Mouse (Mus musculus) CH12.LX (cell line): ENCODE measurements around the gene A730009L09Rik. TPM values are rescaled to one million over a fixed set of nuclear protein-coding genes. Genes with fewer than 3 reads are reported as not detected.
A peak's percentile ranks its signal among the peaks of the same experiment; 100 is the strongest.

Source experiments
- DNase-seq: peaks from one replicate; pipeline ENCODE4 v3.0.0-alpha.2; 2013; ENCODE audit errors: extremely low read depth
- H3K27ac ChIP-seq: 2 replicates; pipeline ENCODE4 v1.5.1; 2012; ENCODE audit warnings: low read depth, mild to moderate bottlenecking, control low read depth, moderate library complexity; ENCODE audit not compliant: insufficient read depth
- H3K27me3 ChIP-seq: replicated peaks from 2 replicates; pipeline ENCODE3; 2012; ENCODE audit warnings: inconsistent platforms
- H3K36me3 ChIP-seq, 2 experiments: replicated peaks in 1 of 2; 2 replicates each; pipeline versions ENCODE3 to v1.6.1; 2012; ENCODE audit warnings: inconsistent platforms in 1 of 2, low read length in 1 of 2, mild to moderate bottlenecking in 1 of 2, mixed read lengths in 1 of 2, moderate library complexity in 1 of 2; ENCODE audit not compliant: control insufficient read depth in 1 of 2, insufficient read depth in 1 of 2
- H3K4me1 ChIP-seq, 2 experiments: 2 replicates each; pipeline ENCODE4 v1.6.1; 2012; ENCODE audit warnings: inconsistent platforms in 1 of 2, moderate library complexity in 1 of 2; ENCODE audit not compliant: insufficient read depth in 2 of 2, control insufficient read depth in 1 of 2
- H3K4me2 ChIP-seq: 2 replicates; pipeline ENCODE4 v1.6.1; 2012; ENCODE audit warnings: low read depth, mild to moderate bottlenecking, control low read depth; ENCODE audit not compliant: poor library complexity, insufficient read depth, severe bottlenecking
- H3K4me3 ChIP-seq, 3 experiments: fragments of 150-350 bp in 1 of 3; sonication (generic) in 1 of 3; replicated peaks in 1 of 3; 2 replicates each; pipeline versions ENCODE3 to v1.5.1; 2011 to 2012; ENCODE audit warnings: low read depth in 2 of 3, low read length in 2 of 3, mild to moderate bottlenecking in 2 of 3, moderate library complexity in 2 of 3, control low read depth in 1 of 3, improper control_type of control experiment in 1 of 3, inconsistent platforms in 1 of 3, mixed read lengths in 1 of 3; ENCODE audit not compliant: poor library complexity in 1 of 3
- H3K79me2 ChIP-seq: replicated peaks from 2 replicates; pipeline ENCODE4 v1.6.1; 2012; ENCODE audit warnings: mild to moderate bottlenecking, moderate library complexity; ENCODE audit not compliant: control insufficient read depth, poor library complexity, insufficient read depth, severe bottlenecking; ENCODE audit errors: extremely low read depth
- H3K9ac ChIP-seq: 2 replicates; pipeline ENCODE4 v1.6.1; 2012; ENCODE audit warnings: low read depth, mild to moderate bottlenecking, control low read depth, moderate library complexity; ENCODE audit not compliant: insufficient read depth
- H3K9me3 ChIP-seq: replicated peaks from 2 replicates; pipeline ENCODE3; 2012; ENCODE audit warnings: low read length, inconsistent platforms, mixed read lengths
- CHD1 ChIP-seq: IDR thresholded peaks from 2 replicates; pipeline ENCODE4 v1.6.1; 2012; ENCODE audit warnings: low read depth, low read length, improper control_type of control experiment, inconsistent platforms
- CHD2 ChIP-seq: IDR thresholded peaks from 2 replicates; pipeline ENCODE4 v1.6.1; 2011; ENCODE audit warnings: low read length, improper control_type of control experiment
- CTCF ChIP-seq, 2 experiments: IDR thresholded peaks in 1 of 2; conservative IDR thresholded peaks in 1 of 2; 2 replicates each; pipeline ENCODE4 v1.5.1; 2011 to 2012; ENCODE audit warnings: low read depth in 2 of 2, low read length in 2 of 2, improper control_type of control experiment in 1 of 2, inconsistent platforms in 1 of 2, mild to moderate bottlenecking in 1 of 2, moderate library complexity in 1 of 2
- E2F4 ChIP-seq: IDR thresholded peaks from 2 replicates; pipeline ENCODE4 v1.6.1; 2011; ENCODE audit warnings: low read depth, low read length, improper control_type of control experiment; ENCODE audit not compliant: insufficient replicate concordance
- ELF1 ChIP-seq: IDR thresholded peaks from 2 replicates; pipeline ENCODE4 v1.6.1; 2014; ENCODE audit warnings: low read depth, mild to moderate bottlenecking, inconsistent platforms, low read length, improper control_type of control experiment
- EP300 ChIP-seq: IDR thresholded peaks from 2 replicates; pipeline ENCODE4 v1.6.1; 2011; ENCODE audit warnings: low read length, improper control_type of control experiment
- ETS1 ChIP-seq: conservative IDR thresholded peaks from 2 replicates; pipeline ENCODE4 v1.6.1; 2012; ENCODE audit warnings: low read depth, mild to moderate bottlenecking, inconsistent platforms, low read length, improper control_type of control experiment, moderate library complexity
- GABPA ChIP-seq: IDR thresholded peaks from 2 replicates; pipeline ENCODE4 v1.6.1; 2012; ENCODE audit warnings: low read depth, low read length, improper control_type of control experiment, inconsistent platforms; ENCODE audit not compliant: insufficient replicate concordance
- HCFC1 ChIP-seq: IDR thresholded peaks from 2 replicates; pipeline ENCODE4 v1.6.1; 2012; ENCODE audit warnings: low read depth, mild to moderate bottlenecking, inconsistent platforms, low read length, improper control_type of control experiment
- IRF4 ChIP-seq: IDR thresholded peaks from 2 replicates; pipeline ENCODE4 v1.6.1; 2014; ENCODE audit warnings: low read depth, mild to moderate bottlenecking, inconsistent platforms, low read length, improper control_type of control experiment
- MAFK ChIP-seq: IDR thresholded peaks from 2 replicates; pipeline ENCODE4 v1.6.1; 2011; ENCODE audit warnings: low read length, improper control_type of control experiment; ENCODE audit not compliant: insufficient replicate concordance
- MAZ ChIP-seq: IDR thresholded peaks from 2 replicates; pipeline ENCODE4 v1.6.1; 2012; ENCODE audit warnings: low read depth, mild to moderate bottlenecking, inconsistent platforms, low read length, improper control_type of control experiment, moderate library complexity
- MEF2A ChIP-seq: IDR thresholded peaks from 2 replicates; pipeline ENCODE4 v1.6.1; 2014; ENCODE audit warnings: low read depth, mild to moderate bottlenecking, inconsistent platforms, low read length, improper control_type of control experiment, borderline replicate concordance
- MXI1 ChIP-seq: IDR thresholded peaks from 2 replicates; pipeline ENCODE4 v1.6.1; 2011; ENCODE audit warnings: mild to moderate bottlenecking, low read depth, low read length, improper control_type of control experiment
- NELFE ChIP-seq: IDR thresholded peaks from 2 replicates; pipeline ENCODE4 v1.6.1; 2011; ENCODE audit warnings: low read depth, low read length, improper control_type of control experiment
- NRF1 ChIP-seq: IDR thresholded peaks from 2 replicates; pipeline ENCODE4 v1.6.1; 2014; ENCODE audit warnings: low read depth, mild to moderate bottlenecking, inconsistent platforms, low read length, improper control_type of control experiment, moderate library complexity
- POLR2AphosphoS2 ChIP-seq: IDR thresholded peaks from 2 replicates; pipeline ENCODE4 v1.6.1; 2011; ENCODE audit warnings: low read depth, low read length, improper control_type of control experiment
- RAD21 ChIP-seq: IDR thresholded peaks from 2 replicates; pipeline ENCODE4 v1.6.1; 2011; ENCODE audit warnings: low read depth, mild to moderate bottlenecking, low read length, improper control_type of control experiment, moderate library complexity
- RCOR1 ChIP-seq: conservative IDR thresholded peaks from 2 replicates; pipeline ENCODE4 v1.6.1; 2012; ENCODE audit warnings: low read depth, mild to moderate bottlenecking, inconsistent platforms, low read length, improper control_type of control experiment
- SMC3 ChIP-seq: IDR thresholded peaks from 2 replicates; pipeline ENCODE4 v1.6.1; 2011; ENCODE audit warnings: low read depth, low read length, improper control_type of control experiment
- TCF12 ChIP-seq: IDR thresholded peaks from 2 replicates; pipeline ENCODE4 v1.6.1; 2014; ENCODE audit warnings: low read depth, mild to moderate bottlenecking, inconsistent platforms, low read length, improper control_type of control experiment
- USF1 ChIP-seq: IDR thresholded peaks from 2 replicates; pipeline ENCODE4 v1.6.1; 2014; ENCODE audit warnings: low read depth, mild to moderate bottlenecking, inconsistent platforms, low read length, improper control_type of control experiment
- ZKSCAN1 ChIP-seq: IDR thresholded peaks from 2 replicates; pipeline ENCODE4 v1.6.1; 2012; ENCODE audit warnings: low read depth, inconsistent platforms, low read length, improper control_type of control experiment, borderline replicate concordance
- ZNF384 ChIP-seq: IDR thresholded peaks from 2 replicates; pipeline ENCODE4 v1.6.1; 2012; ENCODE audit warnings: low read depth, low read length, improper control_type of control experiment, inconsistent platforms
- dilution Hi-C: fragments of 300-500 bp; cut with MboI; formaldehyde crosslinking; loops from 2 replicates; pipeline ENCODE4 v1.14.3; 2020; ENCODE audit warnings: low sequenced_read_pairs; ENCODE audit not compliant: extremely low pct_unique_long_range_greater_than_20kb, extremely low pct_ligation_motif_present
- in situ Hi-C: fragments of 300-500 bp; cut with MboI; formaldehyde crosslinking; loops from 3 replicates; pipeline ENCODE4 v1.14.3; 2019; ENCODE audit warnings: low sequenced_read_pairs, low pct_ligation_motif_present, low pct_unique_long_range_greater_than_20kb, mixed read lengths
- polyA plus RNA-seq: library from polyadenylated mRNA; unstranded; fragments of >175 nt; gene quantifications from 2 replicates; pipeline ENCODE4 v1.2.1, GENCODE M21; 2012; ENCODE audit warnings: low read depth; ENCODE audit not compliant: insufficient read length
- total RNA-seq, 2 experiments: library from RNA; depleted of rRNA; stranded (reverse); fragments of 300-350 nt in 1 of 2; fragments of >200 nt in 1 of 2; gene quantifications; 2 replicates each; pipeline ENCODE4 v1.2.3; 2012 to 2014

The A730009L09Rik gene
- total and polyA plus RNA-seq, 3 experiments, result not detected

- dilution Hi-C loops, result no loop called here
These were observed 35.5 kb downstream of the A730009L09Rik start for GRCm38 (mm10) chr16:84550445-84550844.

GRCm38 (mm10) chr16:84553981-84554380 is 39.1 kb downstream of the A730009L09Rik start:
- dilution Hi-C loops, result no loop called here
- no peak for TF ChIP-seq USF1
- no peak for TF ChIP-seq SMC3
- TF ChIP-seq POLR2AphosphoS2, result no peak
- no peak for TF ChIP-seq NRF1
- TF ChIP-seq MAFK, result no peak
- TF ChIP-seq IRF4, result no peak
- no peak for TF ChIP-seq MEF2A
- no peak for TF ChIP-seq ZKSCAN1
- no peak for TF ChIP-seq ELF1
- no peak for TF ChIP-seq CTCF (conservative IDR thresholded peaks at IDR 0.05 in 1 of 2, IDR thresholded peaks at IDR 0.05 in 1 of 2; ENCODE audit: low read depth in 2 of 2, low read length in 2 of 2)
- TF ChIP-seq MAZ, result no peak
- no peak for TF ChIP-seq E2F4
- TF ChIP-seq CHD2, result no peak
- TF ChIP-seq TCF12, result no peak
- no peak for TF ChIP-seq RCOR1
- TF ChIP-seq EP300, result no peak
- TF ChIP-seq HCFC1, result no peak
- TF ChIP-seq MXI1, result no peak
- Histone ChIP-seq H3K4me2 (no peak overlapping the region), H3K4me1 (0 out of 4 replicates have a peak, but pooled peaks cover 0 to 2% of the 10 kb centered on the region in 2 experiments), H3K4me3 (no peak overlapping the region), H3K27ac (no peak overlapping the region), H3K9me3 (no peaks in the 10 kb centered on the region), H3K79me2 (no peaks in the 10 kb centered on the region), H3K9ac (no peak overlapping the region), H3K27me3 (no peaks in the 10 kb centered on the region), H3K36me3 (no peaks in the 10 kb centered on the region)
- DNase-seq, result no peak
- in situ Hi-C loops, result no loop called here

More at GRCm38 (mm10) chr16:84550445-84550844, 35.5 kb downstream of the A730009L09Rik start:
- no peak overlapping the region for H3K9ac ChIP-seq
- no peaks in the 10 kb centered on the region for H3K4me1 ChIP-seq
- no peaks in the 10 kb centered on the region for H3K9me3 ChIP-seq
- no peak for DNase-seq
- H3K4me2 ChIP-seq, result no peak overlapping the region
- in situ Hi-C loops, result no loop called here
- no peak overlapping the region for H3K27ac ChIP-seq
- no peaks in the 10 kb centered on the region for H3K27me3 ChIP-seq
- H3K36me3 ChIP-seq, result no peaks in the 10 kb centered on the region
- no peak overlapping the region for H3K4me3 ChIP-seq
- TF ChIP-seq E2F4, result no peak
- TF ChIP-seq USF1, result no peak
- no peak for TF ChIP-seq GABPA
- no peak for TF ChIP-seq CHD1
- TF ChIP-seq CTCF (conservative IDR thresholded peaks at IDR 0.05 in 1 of 2, IDR thresholded peaks at IDR 0.05 in 1 of 2; ENCODE audit: low read depth in 2 of 2, low read length in 2 of 2), result peak; percentile 11 to 57; a peak in 2 of 4 replicates
- no peak for TF ChIP-seq HCFC1
- no peak for TF ChIP-seq ETS1
- peak; percentile 9; the same call in 1 of the 2 replicates for TF ChIP-seq ZNF384
- peak; percentile 57 for TF ChIP-seq RAD21
- TF ChIP-seq SMC3, result 0 out of 2 replicates have a peak, but pooled peaks have one; percentile 12
- TF ChIP-seq NELFE, result no peak
- no peaks in the 10 kb centered on the region for H3K79me2 ChIP-seq
